Mouse (Mus musculus): ENCODE data around the gene Cap1.

The Cap1 gene

DNA sequence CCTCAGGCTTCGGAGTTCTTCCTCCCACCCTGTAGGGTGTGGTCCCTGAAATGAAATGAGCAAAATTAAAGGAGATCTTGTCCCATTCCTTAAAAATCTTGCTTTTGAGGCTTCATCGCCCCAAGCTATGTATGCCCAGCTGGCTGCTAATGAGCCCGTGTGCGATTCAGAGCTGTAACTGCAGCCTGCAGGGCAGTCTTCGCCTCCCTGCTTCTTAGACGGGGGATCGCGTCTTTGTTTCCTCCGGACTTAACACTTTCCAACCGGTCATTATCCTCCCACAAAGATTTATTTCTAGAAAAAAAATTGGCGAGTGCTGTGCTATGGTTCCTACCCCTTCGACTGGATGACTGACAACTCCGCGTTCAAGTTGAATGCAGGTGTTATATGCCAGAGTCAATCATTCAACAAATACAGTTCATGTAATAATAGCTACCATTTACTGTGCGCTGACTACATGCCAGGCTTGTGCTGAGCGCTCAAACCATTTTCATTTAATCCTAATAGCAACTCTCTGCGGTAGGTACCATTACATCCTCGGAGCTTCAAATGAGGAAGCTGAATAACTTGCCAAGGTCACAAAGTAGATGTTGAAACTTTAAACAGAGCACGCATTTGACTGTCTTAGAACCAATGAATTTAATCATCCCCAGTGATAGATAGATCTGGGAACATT lies 861 bp upstream of the Cap1 start:
- peak; percentile 63 for DNase-seq

DNA sequence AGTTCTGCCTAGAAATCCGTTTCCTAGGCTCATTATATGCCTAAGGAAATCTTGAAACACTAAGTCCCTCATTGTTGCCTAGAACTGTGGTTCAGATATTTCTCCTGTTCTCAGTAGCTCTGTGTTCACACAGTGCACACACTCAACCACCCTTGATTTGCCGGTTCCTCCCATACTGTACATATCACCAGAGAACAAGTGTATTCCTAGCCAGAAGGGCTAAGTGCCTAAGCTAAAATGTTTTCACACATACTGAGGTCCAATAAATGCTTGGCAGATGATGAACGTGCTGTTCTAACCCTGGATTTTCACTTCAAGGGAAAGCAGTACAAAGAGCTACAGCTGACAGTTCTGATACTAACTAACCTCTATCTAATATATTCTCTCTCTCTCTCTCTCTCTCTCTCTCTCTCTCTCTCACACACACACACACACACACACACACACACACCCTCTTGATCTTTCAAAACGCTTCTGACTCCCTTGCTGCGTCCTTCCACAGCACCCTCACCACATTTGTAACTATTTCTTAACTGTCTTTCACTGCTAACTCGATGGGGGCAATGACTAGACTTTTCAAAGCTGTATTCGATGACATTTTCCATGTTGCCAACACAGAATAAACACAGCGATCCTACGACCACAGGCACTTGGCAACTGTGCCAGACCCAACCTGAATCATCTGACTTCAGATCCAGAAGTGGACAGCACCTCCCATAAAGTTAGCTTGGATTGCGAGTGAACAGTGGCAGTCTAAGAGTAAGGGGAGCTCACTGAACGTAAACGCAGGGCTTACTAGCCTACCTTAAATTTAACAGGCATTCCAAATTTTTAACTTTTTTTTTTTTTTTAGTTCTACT lies 1.1 kb downstream of the Cap1 start:
- DNase-seq, result peak; percentile 56

GRCm38 (mm10) chr4:122884051-122884450 lies 1.8 kb downstream of the Cap1 start:
- DNase-seq, result no peak

- no peak for DNase-seq
Measured at GRCm38 (mm10) chr4:122883294-122883693, 2.6 kb downstream of the Cap1 start.

GRCm38 (mm10) chr4:122882544-122882943 lies 3.3 kb downstream of the Cap1 start:
- no peak for DNase-seq

GRCm38 (mm10) chr4:122878333-122879070 lies 7.4 kb downstream of the Cap1 start:
- no peak for DNase-seq

DNA sequence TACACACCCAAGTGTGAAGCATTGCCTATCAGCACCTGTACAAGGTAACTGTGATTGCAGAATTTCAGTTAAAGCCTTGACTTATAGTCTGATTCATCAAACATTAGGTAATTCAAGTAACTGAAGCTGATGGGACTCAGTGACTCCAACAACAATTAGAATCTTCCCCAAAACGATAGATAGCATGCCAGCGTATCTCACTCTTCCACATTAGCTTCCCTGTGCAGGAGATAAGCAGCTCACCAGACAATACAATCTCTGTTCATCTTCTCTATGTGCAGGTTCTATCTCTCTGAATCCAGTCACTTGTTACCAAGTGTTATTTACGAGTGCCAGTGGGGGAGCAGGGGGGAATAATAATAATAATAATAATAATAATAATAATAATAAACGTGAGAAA lies 12.3 kb downstream of the Cap1 start:
- DNase-seq, result no peak

GRCm38 (mm10) chr4:122873003-122873402 lies 12.9 kb downstream of the Cap1 start:
- DNase-seq, result no peak

- no peak for DNase-seq
Measured at GRCm38 (mm10) chr4:122871989-122872388, 13.9 kb downstream of the Cap1 start.

DNA sequence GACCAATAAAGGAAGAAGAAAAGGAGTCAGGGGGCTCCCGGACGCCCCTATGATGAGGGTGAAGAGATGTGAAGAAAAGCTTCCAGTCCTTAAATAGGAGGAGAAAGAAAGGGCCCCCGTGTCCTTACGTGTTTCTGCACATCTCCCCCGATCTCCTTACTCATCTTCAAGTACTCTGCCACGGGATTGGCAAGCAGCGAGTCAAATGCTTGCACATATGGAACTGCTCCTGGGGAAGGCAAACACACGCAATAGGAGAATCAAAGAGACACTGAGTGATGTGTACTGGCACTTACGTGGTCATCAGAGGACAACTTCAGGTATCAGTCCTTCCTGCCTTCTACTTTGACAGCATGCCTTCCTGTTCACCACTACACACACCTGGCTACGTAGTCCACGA lies 14.6 kb downstream of the Cap1 start:
- DNase-seq, result no peak

DNA sequence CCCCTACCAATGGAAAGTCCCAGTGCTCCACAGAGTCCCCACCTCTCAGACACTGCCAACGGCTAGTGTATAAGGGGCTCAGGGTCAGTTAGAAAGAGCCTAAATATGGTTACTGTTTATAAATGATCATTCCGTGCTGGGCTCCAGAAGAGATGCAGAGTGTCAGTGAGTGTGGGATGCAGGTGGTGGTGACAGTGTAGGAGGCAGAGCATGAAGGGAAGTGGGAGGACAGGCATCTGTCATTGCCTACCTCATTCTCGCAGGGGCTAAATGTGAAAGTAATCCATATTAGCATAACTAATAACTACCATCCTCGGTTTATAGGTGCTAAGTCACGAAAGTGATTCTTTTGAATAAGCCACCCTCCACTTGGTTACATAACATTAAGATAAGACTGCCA lies 15.1 kb downstream of the Cap1 start:
- DNase-seq, result no peak

GRCm38 (mm10) chr4:122870027-122870426 lies 15.8 kb downstream of the Cap1 start:
- DNase-seq, result no peak

- no peak for DNase-seq
Measured at GRCm38 (mm10) chr4:122868041-122868440, 17.8 kb downstream of the Cap1 start.

GRCm38 (mm10) chr4:122861836-122862235 lies 24.0 kb downstream of the Cap1 start:
- no peak for DNase-seq

- DNase-seq, result no peak
Measured at GRCm38 (mm10) chr4:122859096-122859674, 26.7 kb downstream of the Cap1 start.

- DNase-seq, result no peak
Measured at GRCm38 (mm10) chr4:122857909-122858308, 27.9 kb downstream of the Cap1 start.

DNA sequence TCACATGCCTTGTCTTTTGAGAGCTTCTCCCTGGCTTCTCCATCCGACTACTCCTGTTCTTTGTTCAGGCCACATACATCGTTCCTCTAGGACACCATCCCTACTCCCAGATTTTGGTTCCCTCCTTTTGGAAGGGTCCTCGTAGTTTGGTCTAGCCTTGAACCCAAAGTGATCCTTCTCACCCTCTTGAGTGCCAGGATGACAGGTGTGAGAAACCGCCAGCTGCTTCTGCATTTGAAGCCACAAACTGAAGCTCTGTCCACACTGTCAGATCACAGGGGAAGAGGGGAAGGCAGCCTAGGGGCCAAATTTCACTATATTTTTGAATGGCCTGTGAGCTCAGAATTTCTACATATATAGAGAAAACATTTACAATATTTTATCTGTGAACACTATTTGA lies 31.1 kb downstream of the Cap1 start:
- DNase-seq, result no peak

DNA sequence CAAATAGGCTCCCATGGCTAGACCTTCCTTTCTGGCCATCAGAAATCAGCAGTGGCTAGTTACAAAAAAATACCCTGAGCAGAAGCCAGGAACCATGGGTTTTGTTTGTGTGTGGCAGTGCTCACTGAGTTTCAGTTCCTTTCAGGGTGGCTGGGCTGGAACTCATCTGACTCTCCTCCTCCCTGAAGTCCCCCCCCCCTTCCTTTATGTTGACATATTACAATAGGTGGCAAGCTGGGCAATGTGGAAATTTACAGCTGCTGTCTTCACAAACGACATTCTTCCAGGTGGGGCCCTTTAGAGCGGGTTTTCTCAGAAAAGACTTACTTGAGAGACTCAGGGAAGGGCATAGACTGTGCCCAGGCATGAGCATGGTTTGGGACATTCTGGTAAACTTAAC lies 32.2 kb downstream of the Cap1 start:
- no peak for DNase-seq

DNA sequence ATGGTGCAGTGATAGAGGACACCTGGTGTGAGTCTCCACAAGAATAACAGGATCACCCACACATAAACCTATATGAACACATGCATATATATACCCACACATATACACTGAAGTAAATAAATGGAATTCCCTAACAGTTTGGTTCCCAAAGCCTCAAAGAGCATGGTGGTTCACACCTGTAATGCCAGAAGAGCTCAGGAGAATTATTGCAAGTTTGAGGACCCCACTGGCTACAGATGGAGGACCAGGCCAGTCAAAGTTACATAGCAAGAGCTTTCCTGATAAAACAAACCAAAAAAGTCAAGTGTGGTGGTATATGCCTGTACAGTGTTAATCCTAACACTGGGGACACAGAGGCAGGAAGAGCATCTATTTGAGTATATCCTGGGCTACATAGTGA lies 34.3 kb downstream of the Cap1 start:
- no peak for DNase-seq

- DNase-seq, result no peak
Measured at GRCm38 (mm10) chr4:122848150-122848621, 37.7 kb downstream of the Cap1 start.

GRCm38 (mm10) chr4:122838416-122838815 lies 47.4 kb downstream of the Cap1 start:
- no peak for DNase-seq

DNA sequence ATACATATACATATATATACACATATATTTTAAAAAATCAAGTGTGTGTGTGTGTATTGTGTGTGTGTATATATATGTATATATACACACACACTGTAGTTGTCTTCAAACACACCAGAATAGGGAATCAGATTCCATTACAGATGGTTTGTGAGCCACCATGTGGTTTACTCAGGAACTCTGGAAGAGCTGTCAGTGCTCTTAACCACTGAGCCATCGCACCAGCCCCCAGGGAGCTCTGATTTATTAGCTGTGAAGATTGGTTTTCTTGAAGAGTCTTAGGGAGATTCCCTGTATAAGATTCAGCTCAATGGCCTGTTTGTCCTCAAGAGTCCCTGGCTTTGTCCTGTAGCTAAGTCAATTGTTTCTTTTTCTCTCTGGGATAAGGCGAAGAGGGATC lies 47.9 kb downstream of the Cap1 start:
- no peak for DNase-seq

DNA sequence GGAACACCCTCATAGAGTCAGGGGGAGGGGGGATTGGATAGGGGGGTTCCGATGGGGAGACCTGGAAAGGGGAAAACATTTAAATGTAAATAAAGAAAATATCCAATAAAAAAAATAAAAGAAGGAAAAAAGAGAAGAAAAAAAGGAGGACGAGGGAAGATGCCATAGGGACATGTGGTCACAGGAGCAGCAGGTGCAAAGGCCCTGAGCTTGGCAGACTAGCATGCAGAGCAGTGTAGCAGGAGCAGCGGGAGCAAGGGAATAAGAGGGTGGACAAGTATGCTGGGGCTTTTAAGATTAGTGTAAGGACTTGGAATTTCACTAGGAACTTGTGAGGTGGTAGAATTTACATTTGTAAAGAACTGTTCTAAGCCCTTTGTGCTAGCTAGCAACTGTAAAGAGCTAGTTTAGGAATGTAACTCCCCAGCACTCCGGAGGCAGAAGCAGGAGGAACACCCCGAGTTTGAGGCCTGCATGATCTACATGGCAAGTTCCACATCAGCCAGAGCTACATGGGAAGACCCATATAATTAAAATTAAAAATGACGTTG lies 48.6 kb downstream of the Cap1 start:
- no peak for DNase-seq
